26 mouse cellular contexts compared by ENCODE assay signal in genomic region chr11:16851361-16851760, GRCm38 (mm10).
DNase-seq lines count a peak whose midpoint lies in the region; ATAC-seq and TF ChIP-seq lines count a peak whose summit lies in the region.
"Had no signal": no experiment of that assay in that cellular context is flagged by ENCODE, and none has a peak within 500 bp of the region (broad histone marks: within the 10 kb centered on the region; RNA-seq: fewer than 3 reads in every experiment).

No protein-coding gene starts in this region.

- H3K9me3 ChIP-seq in liver, embryonic 11.5 days (ENCODE audit: control insufficient read depth, low read length) = no peaks in the 10 kb centered on the region
- H3K9me3 ChIP-seq: embryonic facial prominence, embryonic 10.5 days; embryonic facial prominence, embryonic 12.5 days; forebrain, embryonic 10.5 days; forebrain, embryonic 12.5 days; G1E had no signal

- H3K36me3 ChIP-seq in liver, adult 2 months (ENCODE audit: control insufficient read depth, insufficient read depth, low read length) = peaks cover 48% of the 10 kb centered on the region
- no peaks in the 10 kb centered on the region for H3K36me3 ChIP-seq in liver, embryonic 11.5 days (ENCODE audit: control insufficient read depth, insufficient read depth, low read length)
- H3K36me3 ChIP-seq: embryonic facial prominence, embryonic 10.5 days; embryonic facial prominence, embryonic 12.5 days; forebrain, embryonic 10.5 days; forebrain, embryonic 12.5 days; G1E had no signal

- peaks cover 9% of the 10 kb centered on the region; the same call in 1 of the 2 replicates for H3K79me2 ChIP-seq in liver, adult 2 months (ENCODE audit: control insufficient read depth, insufficient read depth, low read length)

- no peak for TF ChIP-seq POLR2A in liver, adult 2 months (IDR thresholded peaks at IDR 0.05; ENCODE audit: extremely low read depth, insufficient read depth, low read length)

- no peak overlapping the region for H3K27ac ChIP-seq in liver, adult 2 months (replicated peaks; ENCODE audit: insufficient read depth, low read depth, low read length)
- no peak overlapping the region for H3K27ac ChIP-seq in liver, embryonic 11.5 days (ENCODE audit: low read depth, low read length)
- H3K27ac ChIP-seq: embryonic facial prominence, embryonic 10.5 days; embryonic facial prominence, embryonic 12.5 days; forebrain, embryonic 10.5 days; forebrain, embryonic 12.5 days had no signal

- H3K4me1 ChIP-seq in liver, adult 2 months (ENCODE audit: control insufficient read depth, insufficient read depth, low read length) = peaks cover 13% of the 10 kb centered on the region; the same call in 1 of the 2 replicates
- no peaks in the 10 kb centered on the region for H3K4me1 ChIP-seq in liver, embryonic 11.5 days (replicated peaks; ENCODE audit: control insufficient read depth, insufficient read depth, low read length)
- H3K4me1 ChIP-seq: embryonic facial prominence, embryonic 10.5 days; embryonic facial prominence, embryonic 12.5 days; forebrain, embryonic 12.5 days had no signal

- WGBS in liver, adult 2 months = 34% methylated on average over 1 of the region's 1 CpGs
- WGBS in liver, embryonic 11.5 days = 92% methylated on average over 1 of the region's 1 CpGs

- no peak for ATAC-seq in liver, embryonic 11.5 days (replicated peaks; ENCODE audit: low FRiP score)
- ATAC-seq: activated CD4-positive, CD25-positive, alpha-beta regulatory T cell, adult 4 months; CD4-positive, CD25-positive, alpha-beta regulatory T cell, adult 4 months; forebrain, embryonic 14.5 days; forebrain, embryonic 16.5 days; Patski had no signal

- TF ChIP-seq CTCF in liver, adult 2 months (IDR thresholded peaks at IDR 0.05; ENCODE audit: low read depth, low read length) = no peak

- peak; percentile 22 for DNase-seq in adrenal gland, postnatal 10 days
- no peak for DNase-seq in adrenal gland, adult 8-10 months
- peak; percentile 93 for DNase-seq in liver, adult 2 months (ENCODE audit: extremely low read depth, low read depth, low spot score)
- no peak for DNase-seq in liver, embryonic 11.5 days (ENCODE audit: low spot score)
- DNase-seq in adipocyte (ENCODE audit: low spot score) = peak; percentile 48
- DNase-seq in skeletal muscle tissue, adult 2 months (ENCODE audit: low read depth, low spot score) = peak; percentile 23
- no peak for DNase-seq in kidney, postnatal 25 days
- DNase-seq: adrenal gland, postnatal 25 days; B cell, adult 2 months; cerebellum, adult 11-12 months; cerebellum, adult 2 months; cerebellum, adult 9-10 months; cerebellum, postnatal 10 days; cerebellum, postnatal 25 days had no signal

- H3K4me3 ChIP-seq in liver, adult 2 months (ENCODE audit: insufficient read depth, low read depth, low read length) = no peak overlapping the region
- no peak overlapping the region for H3K4me3 ChIP-seq in liver, embryonic 11.5 days (ENCODE audit: low read depth, low read length)
- H3K4me3 ChIP-seq: embryonic facial prominence, embryonic 10.5 days; embryonic facial prominence, embryonic 12.5 days; erythroblast, embryonic 14.5 days; forebrain, embryonic 10.5 days; forebrain, embryonic 12.5 days had no signal

- no peak overlapping the region for H3K9ac ChIP-seq in liver, adult 2 months (ENCODE audit: low read depth, low read length)
- no peak overlapping the region for H3K9ac ChIP-seq in liver, embryonic 11.5 days (ENCODE audit: low read depth, low read length)
- H3K9ac ChIP-seq: embryonic facial prominence, embryonic 12.5 days; forebrain, embryonic 12.5 days had no signal

- H3K4me2 ChIP-seq in liver, embryonic 11.5 days = no peak overlapping the region
- H3K4me2 ChIP-seq: embryonic facial prominence, embryonic 12.5 days; forebrain, embryonic 12.5 days had no signal

- H3K27me3 ChIP-seq in liver, adult 2 months (ENCODE audit: control insufficient read depth, insufficient read depth, low read length) = no peaks in the 10 kb centered on the region
- H3K27me3 ChIP-seq in liver, embryonic 11.5 days (replicated peaks; ENCODE audit: control insufficient read depth, insufficient read depth, low read length) = no peaks in the 10 kb centered on the region
- H3K27me3 ChIP-seq: CH12.LX; embryonic facial prominence, embryonic 12.5 days; forebrain, embryonic 12.5 days; Patski had no signal

Comparison
In these comparisons a context has a peak if more than half of its experiments do, and no peak if none do; other contexts are left out.
1. DNase-seq: peak in adrenal gland, postnatal 10 days (single experiment), liver, adult 2 months (single experiment), adipocyte (single experiment) and skeletal muscle tissue, adult 2 months (single experiment); none in adrenal gland, adult 8-10 months (single experiment), liver, embryonic 11.5 days (single experiment) and kidney, postnatal 25 days (0 of 2).